Mouse (Mus musculus): ENCODE measurements at regions not wholly inside any gene's neighbourhood (a gene's known extent, or its start where the extent isn't known, plus 50 kb on each side); places are given as distances from the start of the nearest gene placed in this dataset.

GRCm38 (mm10) chr9:112561348-112561747 lies 325.6 kb upstream of the Arpp21 start:
- no peak for TF ChIP-seq POLR2A (IDR thresholded peaks at IDR 0.05; ENCODE audit: extremely low read depth, insufficient read depth, low read length)
- TF ChIP-seq CTCF (IDR thresholded peaks at IDR 0.05; ENCODE audit: extremely low read depth, insufficient read depth, low read length) = no peak
